ENCODE assay signal across 25 mouse cellular contexts in genomic region chr1:110775391-110775790, GRCm38 (mm10).
"Had no signal": no experiment of that assay in that cellular context is flagged by ENCODE, and none has a peak within 500 bp of the region (broad histone marks: within the 10 kb centered on the region; RNA-seq: fewer than 3 reads in every experiment).

No protein-coding gene starts in this region.

- H3K4me3 ChIP-seq: embryonic facial prominence, embryonic 10.5 days; embryonic facial prominence, embryonic 12.5 days; embryonic facial prominence, embryonic 13.5 days; embryonic facial prominence, embryonic 15.5 days; erythroblast, embryonic 14.5 days; forebrain, embryonic 10.5 days; forebrain, embryonic 12.5 days; forebrain, embryonic 13.5 days; forebrain, embryonic 15.5 days; gastrocnemius, adult 2 months; heart, adult 2 months had no signal

- H3K9me3 ChIP-seq: embryonic facial prominence, embryonic 10.5 days; embryonic facial prominence, embryonic 12.5 days; embryonic facial prominence, embryonic 13.5 days; embryonic facial prominence, embryonic 15.5 days; forebrain, embryonic 10.5 days; forebrain, embryonic 12.5 days; forebrain, embryonic 13.5 days; forebrain, embryonic 15.5 days had no signal

- DNase-seq: cerebellum, adult 9-10 months; cerebellum, adult 9-11 months; cerebellum, postnatal 10 days; cerebellum, postnatal 14 days; cerebellum, postnatal 25 days; cerebellum, postnatal 36 days; embryo, embryonic 11 days; forebrain, postnatal 0 days; gastrocnemius, adult 2 months; gastrocnemius, postnatal 10 days; gastrocnemius, postnatal 14 days; gastrocnemius, postnatal 25 days; gastrocnemius, postnatal 36 days; heart, adult 11 months; heart, adult 18-20 months; heart, adult 2 months had no signal

- H3K9ac ChIP-seq: embryonic facial prominence, embryonic 12.5 days; embryonic facial prominence, embryonic 13.5 days; embryonic facial prominence, embryonic 15.5 days; forebrain, embryonic 12.5 days; forebrain, embryonic 13.5 days; forebrain, embryonic 15.5 days; forebrain, postnatal 0 days had no signal

- H3K4me1 ChIP-seq: embryonic facial prominence, embryonic 10.5 days; embryonic facial prominence, embryonic 12.5 days; embryonic facial prominence, embryonic 13.5 days; embryonic facial prominence, embryonic 15.5 days; forebrain, embryonic 10.5 days; forebrain, embryonic 12.5 days; forebrain, embryonic 13.5 days; forebrain, embryonic 15.5 days had no signal

- H3K27ac ChIP-seq: embryonic facial prominence, embryonic 10.5 days; embryonic facial prominence, embryonic 12.5 days; embryonic facial prominence, embryonic 13.5 days; embryonic facial prominence, embryonic 15.5 days; forebrain, embryonic 10.5 days; forebrain, embryonic 12.5 days; forebrain, embryonic 13.5 days; forebrain, embryonic 15.5 days; gastrocnemius, adult 2 months; heart, adult 2 months had no signal

- H3K36me3 ChIP-seq: embryonic facial prominence, embryonic 10.5 days; embryonic facial prominence, embryonic 12.5 days; embryonic facial prominence, embryonic 13.5 days; embryonic facial prominence, embryonic 15.5 days; forebrain, embryonic 10.5 days; forebrain, embryonic 12.5 days; forebrain, embryonic 15.5 days had no signal
